Mouse (Mus musculus): ENCODE data around the gene Ogn. TPM values are rescaled to one million over a fixed set of nuclear protein-coding genes. Genes with fewer than 3 reads are reported as not detected.
"Not testable (repeated sequence)": the region's sequence is repeated elsewhere in the genome, so short reads cannot be mapped to it uniquely, and the experiment has no call there.

The Ogn gene
- 6.4 and 7.1 TPM in 2 replicates for polyA plus RNA-seq (2012; rRNA removed)

DNA sequence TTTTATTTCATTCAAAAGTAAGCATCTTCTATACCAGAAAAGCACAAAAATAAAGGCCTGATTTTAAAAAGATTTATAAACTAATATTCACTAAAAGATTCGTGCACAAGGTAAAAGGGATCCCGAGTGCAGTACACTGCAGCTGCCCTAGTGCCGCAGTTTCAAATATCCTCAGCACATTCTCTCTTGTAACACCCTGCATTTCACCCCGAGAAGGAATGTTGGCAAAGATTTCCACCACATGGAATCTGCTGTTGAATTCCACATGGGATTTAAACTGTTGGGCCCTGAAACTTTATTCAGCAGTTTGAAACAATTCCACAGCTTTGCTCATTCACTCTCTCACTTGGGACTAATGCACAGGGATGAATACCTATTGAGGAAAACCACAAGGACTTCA, at the start of gene Ogn:
Ogn (plus strand) TSS at position 333 of the 400 bp plus-strand sequence.
- 70% methylated on average over 4 of the region's 4 CpGs for WGBS
- DNase-seq (ENCODE audit: low read depth, low spot score), result no peak

DNA sequence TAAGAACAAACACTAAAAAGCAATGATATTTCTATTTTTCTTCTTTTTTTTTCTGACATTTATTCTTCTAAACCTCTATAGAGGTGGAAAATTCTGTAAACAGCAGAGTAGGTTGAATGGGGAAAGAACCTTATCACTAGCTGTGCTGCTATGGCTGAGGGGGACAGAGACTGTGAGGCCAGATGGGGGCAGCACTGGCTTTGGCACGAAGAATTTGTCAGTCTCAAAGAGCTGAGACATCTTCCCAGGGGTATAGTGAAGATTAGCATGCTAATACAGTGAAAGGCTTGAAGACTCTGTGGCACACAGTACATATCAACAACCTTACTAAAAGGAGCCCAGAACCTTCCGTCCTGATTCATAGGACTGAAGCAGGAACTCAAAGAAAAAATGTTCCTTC, 48.7 kb upstream of the Ogn start:
- WGBS, result 49% methylated on average over 2 of the region's 2 CpGs
- DNase-seq (ENCODE audit: low read depth, low spot score), result no peak

DNA sequence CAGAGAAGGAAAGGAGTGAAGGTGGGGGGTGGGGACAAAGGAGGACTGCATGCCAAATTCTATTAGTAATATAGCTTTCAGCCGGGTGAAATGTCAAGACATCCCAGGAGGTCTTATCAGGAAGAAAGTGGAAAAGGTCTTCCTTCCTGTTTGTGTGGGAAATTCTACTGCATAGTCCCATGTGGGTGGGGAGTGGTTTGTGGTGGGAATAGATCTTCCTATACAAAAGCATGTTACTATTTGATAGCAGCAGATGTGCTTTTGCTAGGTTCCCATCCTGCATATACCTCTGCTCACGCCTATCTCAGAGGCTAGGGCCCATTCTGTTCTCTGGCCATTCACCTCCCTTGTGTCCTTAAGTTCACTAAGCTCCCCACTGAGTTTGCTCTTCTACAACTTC, 47.0 kb upstream of the Ogn start:
- WGBS, result 52% methylated on average over 2 of the region's 2 CpGs
- DNase-seq (ENCODE audit: low read depth, low spot score), result no peak

DNA sequence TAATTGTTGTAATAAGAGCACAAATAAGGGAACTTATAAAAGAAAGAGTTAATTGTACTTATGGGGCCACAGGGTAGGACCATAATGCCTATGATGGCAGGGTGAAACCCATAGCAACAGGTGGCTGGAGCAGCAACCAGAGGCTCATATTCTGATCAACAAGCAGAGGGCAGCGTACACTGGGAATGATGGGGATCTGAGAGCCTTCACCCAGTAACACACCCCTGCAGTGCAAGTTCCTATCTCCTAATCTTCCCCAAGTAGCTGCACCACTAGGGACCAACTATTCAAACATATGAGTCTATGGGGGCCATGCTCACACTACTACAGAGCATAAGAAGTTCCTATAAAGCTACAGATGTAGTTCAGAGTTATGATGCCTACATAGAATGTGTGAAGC, 43.5 kb upstream of the Ogn start:
- no peak for DNase-seq (ENCODE audit: low read depth, low spot score)
- 84% methylated on average over 1 of the region's 1 CpGs for whole genome bisulfite sequencing

DNA sequence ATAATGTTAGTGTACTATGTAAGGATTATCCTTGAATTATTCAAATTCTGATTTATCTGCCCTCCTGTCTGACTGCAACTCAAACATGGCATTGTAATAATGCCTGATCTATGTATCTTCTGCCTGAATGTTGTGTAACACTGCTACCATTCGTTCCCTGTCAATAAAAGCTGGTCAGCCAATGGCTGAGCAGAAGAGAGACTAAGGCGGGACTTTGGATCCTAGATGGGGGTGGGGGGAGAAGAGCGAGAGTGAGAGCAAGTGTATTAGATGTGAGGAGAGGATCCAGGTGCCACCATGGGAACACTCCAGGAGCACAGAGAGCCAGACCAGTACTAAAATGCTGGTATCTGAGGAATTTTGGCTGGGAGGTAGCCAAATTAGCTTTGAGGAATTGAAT, 37.5 kb upstream of the Ogn start:
- 75% methylated on average over 3 of the region's 3 CpGs for WGBS
- DNase-seq (ENCODE audit: low read depth, low spot score), result no peak

DNA sequence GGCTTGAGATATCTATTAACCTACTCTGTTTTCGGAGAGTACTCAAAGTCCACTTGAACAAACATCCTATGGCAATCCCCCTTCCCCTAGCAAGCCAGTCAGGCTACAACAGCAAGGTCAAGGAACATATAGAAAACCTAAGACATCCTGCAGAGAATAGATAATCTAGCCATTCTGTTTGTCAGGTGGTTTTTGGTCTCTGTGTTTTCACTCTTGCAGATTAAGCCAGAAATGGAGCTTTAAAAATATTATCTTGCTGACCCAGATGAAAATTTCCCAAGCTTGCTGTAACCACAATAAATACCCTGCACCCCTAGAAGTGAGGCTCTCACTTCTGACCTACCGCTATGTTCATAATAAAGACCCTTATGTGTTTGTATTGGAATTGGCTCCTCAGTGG, 36.4 kb upstream of the Ogn start:
- 79% methylated on average over 2 of the region's 2 CpGs for WGBS

DNA sequence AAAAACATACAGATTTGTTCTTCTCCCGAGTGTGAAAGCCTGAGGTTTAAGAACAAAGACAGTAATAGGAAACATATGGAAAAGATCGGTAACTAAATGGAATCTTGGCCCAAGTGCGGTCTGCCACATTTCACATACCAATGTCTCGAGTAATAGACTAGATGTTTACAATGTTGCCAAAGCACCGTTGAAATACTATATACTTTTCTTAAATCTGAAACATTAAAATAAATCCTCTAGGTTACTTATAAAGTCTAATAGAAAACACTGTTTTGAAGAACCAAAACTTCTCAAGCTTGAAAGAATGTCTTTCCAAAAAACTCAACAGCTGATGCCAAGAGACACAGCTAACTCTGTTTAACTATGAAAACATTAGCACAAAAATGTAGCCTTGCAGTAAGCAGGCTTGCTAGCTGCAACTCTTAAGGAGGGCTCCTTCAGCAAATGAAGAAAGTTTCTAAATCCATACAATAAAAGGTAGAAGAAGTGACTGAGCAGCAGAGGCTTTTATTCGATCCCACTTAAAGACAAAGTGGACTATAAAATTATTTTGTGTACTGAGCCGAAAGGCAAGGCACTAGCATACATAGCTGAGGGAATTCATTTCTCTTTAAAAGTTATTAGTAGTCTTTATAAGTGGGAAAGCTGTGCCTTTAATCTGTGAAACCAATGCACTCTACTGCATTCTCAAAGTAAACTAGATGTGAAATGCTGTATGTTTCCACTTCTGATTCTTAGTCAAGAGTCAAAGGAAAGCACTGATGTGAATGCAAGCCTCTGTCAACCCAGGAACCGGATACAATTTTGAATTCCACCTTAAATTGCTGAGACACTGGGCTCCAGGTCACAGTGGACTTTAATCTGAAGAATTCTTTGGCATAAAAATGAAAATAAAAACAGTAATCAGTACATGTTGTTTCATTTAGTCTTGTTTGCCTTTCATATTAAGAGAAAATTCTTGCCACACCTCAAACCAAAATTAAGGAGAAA, 26.0 kb upstream of the Ogn start, which contains the start of gene Omd:
Omd (plus strand) TSS at position 922 of the 990 bp plus-strand sequence.
- WGBS, result 67% methylated on average over 8 of the region's 8 CpGs
- no peak for DNase-seq (ENCODE audit: low read depth, low spot score)

More for the DNA sequence above, 36.4 kb upstream of the Ogn start:
- no peak for DNase-seq (ENCODE audit: low read depth, low spot score)

DNA sequence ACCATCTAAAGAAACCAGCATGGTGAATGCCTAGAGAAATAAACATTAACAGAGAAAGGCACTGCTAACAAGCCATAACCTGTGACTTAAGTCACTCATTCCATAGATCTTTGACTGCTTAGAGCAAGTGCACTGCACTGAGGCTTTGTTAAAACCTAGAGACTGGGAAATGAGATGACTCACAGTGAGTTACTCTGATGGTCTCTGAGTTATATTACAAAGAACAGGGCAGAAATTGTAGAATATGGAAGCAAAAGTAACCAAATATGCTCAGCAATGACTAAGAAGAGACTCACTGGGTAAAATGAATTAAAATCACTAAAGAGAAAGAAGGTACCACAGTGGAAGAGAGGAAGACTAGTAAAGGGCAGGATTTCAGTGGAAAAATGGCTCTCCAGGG, 24.0 kb upstream of the Ogn start:
- DNase-seq (ENCODE audit: low read depth, low spot score), result no peak

DNA sequence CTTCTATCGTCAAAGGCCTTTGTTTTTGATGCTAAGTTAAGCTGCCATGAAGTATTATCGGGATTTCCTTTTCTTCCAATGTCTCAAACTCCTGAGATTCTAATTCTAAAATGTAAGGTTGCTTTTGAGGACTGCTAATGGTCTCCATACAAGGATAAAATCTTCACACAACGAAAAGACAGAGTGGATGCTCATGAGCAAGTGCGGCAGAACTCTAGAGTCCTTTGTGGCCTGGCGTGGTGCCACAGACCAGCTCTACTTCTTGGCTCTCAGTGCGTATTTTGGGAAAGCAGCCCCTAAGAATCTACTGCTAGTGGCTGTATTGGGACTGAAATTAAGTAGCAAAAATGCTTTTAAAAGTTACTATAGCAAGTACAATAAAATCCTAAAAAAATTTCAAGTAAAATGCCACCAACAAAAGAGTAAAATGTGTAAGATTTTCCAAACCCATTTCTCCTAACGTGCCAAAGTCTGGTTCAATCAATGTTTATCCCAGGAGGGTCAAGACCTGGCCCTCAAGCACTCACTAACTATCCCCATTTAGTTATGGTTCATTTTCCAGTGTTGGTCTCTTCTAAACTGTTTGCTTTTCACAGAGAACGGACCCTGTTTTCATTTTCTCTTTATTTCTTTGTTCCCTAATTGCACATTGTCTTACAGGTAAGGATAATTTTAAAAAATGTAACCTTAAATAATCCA, 23.4 kb upstream of the Ogn start:
- 71% methylated on average over 8 of the region's 8 CpGs for WGBS
- DNase-seq (ENCODE audit: low read depth, low spot score), result no peak

DNA sequence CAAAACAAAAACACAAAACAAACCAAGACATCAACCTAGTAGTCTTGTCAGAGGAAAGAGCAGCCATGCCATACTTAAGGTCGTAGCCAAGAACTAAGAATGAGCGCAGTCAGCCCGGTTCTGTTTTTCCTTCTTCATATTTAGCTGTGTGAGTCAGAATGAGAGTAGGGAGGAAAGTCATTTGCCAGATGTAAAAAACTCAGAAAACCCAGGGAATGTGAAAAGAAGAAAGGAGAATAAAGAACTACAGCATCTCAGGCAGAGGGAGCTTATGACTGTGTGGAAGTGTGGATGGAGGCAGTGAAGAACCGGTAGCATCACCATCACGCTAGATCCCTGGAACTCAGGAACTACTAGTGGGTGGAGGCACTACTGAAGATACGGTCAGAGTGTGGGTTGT, 21.8 kb upstream of the Ogn start:
- DNase-seq (ENCODE audit: low read depth, low spot score), result no peak
- WGBS, result 79% methylated on average over 6 of the region's 6 CpGs

DNA sequence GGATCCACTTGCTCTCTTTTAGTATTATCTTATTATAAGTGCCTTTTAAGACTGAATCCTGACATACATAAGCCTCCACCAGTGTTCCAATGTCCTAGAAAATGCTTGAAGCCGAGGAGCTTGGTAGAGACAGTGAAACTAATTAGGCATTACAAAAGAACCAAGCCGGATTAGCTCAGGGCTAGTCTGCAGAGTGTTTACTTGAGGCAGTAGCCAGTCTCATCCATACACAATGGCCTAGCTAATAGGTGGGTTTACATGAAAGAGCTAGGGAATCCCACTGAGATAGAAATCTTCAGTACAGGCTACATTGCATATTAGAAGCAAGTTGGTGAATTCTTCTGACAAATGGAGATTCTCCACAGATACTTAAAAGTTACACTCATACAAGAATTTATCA, 5.3 kb upstream of the Ogn start:
- 87% methylated on average over 2 of the region's 2 CpGs for WGBS
- not testable (repeated sequence) for DNase-seq (ENCODE audit: low read depth, low spot score)

DNA sequence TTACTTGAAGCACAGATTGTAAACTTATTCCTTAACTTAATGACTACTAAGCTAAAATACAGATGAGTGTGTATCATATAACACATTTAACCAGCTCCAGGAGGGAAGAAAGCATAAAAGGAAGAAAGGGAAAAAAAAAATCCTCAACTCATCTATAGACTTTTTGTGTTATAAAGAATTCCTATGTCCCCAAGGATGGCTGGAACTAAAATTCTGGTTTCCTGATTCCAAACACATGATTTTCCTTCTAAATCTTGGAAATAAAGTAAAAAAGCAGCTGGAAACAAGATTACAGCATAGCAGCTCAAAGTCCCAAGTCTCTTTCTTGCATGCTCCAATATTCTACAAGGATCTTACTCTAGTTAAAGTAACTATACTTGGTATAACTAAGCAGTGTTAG, 4.2 kb upstream of the Ogn start:
- no peak for DNase-seq (ENCODE audit: low read depth, low spot score)

DNA sequence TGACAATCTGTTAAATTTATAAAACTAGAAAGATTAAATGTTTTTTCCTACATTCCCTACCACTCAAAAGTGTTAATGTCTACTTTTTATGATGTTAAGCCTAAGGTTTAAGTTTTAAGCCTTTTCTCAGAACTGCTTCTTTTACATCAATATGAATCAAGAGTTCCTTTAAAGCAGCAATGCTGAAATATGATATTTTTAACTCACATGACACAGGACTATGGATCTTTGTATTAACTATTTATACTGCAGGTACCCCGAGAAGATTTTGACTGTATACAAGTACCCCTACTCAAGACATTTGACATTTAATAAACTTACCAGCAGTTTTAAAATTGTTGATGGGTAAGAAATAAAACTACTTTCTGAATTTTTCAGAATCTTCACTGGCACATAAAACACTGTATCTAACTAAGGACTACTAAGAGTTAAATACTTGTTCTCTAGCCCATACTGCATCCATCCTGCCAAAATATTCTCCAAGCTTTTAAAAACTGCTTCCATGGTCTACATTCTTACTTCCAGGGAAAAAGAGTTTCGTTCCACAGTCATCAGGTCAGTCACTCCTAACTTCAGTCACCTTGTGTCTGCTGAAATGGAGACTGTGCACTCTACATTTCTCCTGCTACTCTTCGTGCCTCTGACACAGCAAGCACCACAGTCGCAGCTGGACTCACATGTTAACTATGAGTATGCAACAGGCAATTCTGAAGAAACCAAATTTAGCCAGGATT, 910 bp downstream of the Ogn start:
- WGBS, result 71% methylated on average over 4 of the region's 4 CpGs
- no peak for DNase-seq (ENCODE audit: low read depth, low spot score)

DNA sequence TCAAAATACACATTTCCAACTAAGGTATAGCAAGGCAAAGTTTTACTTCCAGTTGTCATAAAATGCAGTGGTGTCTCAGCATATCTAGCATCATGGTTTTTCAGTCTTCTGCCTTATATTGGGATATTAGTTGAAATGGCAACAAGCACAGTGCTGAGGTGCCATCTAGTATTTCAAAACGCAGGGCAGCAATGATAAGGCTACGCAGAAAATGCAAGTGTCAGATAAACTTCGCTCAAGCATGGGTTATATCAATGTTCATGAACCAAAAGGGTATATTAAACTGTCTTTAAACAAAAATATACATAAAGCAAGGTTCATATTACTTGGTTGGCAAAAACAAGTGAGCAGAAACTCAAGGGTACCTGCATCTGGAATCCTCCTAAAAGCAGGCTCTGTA, 9.2 kb downstream of the Ogn start:
- WGBS, result 90% methylated on average over 3 of the region's 3 CpGs
- DNase-seq (ENCODE audit: low read depth, low spot score), result no peak

DNA sequence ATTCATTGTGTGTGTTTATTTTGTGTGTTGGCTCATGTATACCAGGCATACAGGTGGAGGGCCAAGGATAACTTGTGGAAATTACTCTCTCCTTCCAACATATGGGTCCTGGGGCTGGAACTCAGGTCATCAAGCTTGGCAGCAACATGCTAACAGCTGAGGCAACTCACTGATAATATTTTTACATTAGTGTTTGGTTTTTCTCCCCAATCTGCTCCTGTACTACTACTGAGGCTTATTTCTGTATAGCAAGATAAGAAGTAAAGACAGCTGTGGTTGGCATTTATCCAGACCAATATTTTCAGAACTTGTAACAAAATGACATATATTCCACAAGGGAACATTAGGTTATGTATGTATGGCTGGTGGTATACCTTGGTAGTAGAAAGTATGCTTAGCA, 10.5 kb downstream of the Ogn start:
- no peak for DNase-seq (ENCODE audit: low read depth, low spot score)

DNA sequence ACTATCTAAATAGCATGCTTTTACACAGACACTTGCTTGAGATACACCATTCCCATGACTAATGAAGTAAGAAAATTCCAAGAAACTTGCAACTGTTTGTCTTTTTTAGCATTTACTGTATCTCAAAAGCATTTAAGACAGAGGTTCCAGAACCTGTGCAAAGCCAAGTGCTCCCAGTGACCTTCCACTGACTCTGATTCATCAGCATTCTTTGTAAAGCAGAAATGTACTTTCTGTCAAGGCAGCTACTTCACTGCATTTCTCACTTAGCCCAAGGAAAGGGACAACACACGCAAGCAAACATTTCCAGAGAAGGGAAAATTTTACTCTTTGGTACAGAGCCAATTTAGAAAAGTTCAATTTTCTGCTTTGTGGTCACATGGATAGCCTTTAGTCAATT, 15.4 kb downstream of the Ogn start:
- no peak for DNase-seq (ENCODE audit: low read depth, low spot score)
- WGBS, result 71% methylated on average over 1 of the region's 1 CpGs

DNA sequence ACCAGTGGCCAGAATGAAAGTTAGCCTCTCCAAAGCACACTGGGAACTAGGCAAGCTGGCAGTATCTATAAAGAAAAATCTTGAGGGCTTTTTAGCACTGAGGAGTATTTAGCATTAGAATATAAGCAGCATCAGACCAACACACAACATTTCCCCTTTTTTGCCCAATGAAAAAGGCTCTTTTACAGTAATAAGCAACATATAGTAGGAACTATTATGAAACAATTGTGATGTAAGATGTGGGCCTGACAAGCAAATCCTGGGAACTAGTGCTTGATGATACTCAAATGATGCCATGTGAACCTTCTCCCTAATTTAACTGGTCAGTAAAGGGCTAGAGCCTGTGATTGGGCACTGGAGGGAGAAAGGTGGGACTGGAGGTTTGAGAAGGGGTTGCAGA, 20.3 kb downstream of the Ogn start:
- DNase-seq (ENCODE audit: low read depth, low spot score), result no peak

DNA sequence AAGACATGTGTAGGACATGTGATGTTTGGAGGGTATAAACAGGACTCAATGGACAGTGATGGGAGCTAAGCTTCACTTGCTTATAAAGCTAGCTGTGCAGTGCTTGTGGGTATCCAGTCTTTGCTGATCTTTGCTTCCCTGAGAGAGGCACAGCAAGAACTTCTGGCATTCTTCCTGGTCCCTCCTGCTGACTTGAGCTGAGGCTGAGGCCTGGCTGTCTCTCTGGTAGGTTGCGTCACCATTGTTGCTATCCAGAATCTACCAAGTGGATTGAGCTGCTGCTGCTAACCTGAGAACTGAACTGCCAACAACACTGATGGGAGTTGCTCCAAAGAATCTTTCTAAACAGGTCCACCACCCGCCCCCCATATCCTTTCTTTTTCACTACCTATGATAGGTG, 21.2 kb downstream of the Ogn start:
- 86% methylated on average over 2 of the region's 2 CpGs for WGBS
- no peak for DNase-seq (ENCODE audit: low read depth, low spot score)

DNA sequence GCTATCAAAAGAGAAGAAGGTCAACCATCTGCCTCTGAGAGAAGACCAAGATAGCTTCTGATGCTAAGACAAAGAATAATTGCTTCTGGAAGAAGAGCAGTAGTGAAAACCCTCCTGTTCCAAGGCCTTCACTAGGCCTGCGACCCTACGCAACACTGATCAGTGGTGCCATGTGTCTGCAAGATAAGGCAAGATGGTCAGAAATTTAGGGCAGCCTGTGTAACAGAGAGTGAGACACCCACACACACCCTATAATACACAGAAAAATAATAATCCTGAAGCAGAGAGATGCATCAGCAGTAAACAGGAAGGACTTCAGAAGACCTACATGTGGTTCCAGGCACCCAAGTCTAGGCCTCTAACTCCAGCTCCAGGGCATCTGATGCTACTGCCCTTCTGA, 32.1 kb downstream of the Ogn start:
- DNase-seq (ENCODE audit: low read depth, low spot score), result no peak
- whole genome bisulfite sequencing, result 97% methylated on average over 2 of the region's 2 CpGs

DNA sequence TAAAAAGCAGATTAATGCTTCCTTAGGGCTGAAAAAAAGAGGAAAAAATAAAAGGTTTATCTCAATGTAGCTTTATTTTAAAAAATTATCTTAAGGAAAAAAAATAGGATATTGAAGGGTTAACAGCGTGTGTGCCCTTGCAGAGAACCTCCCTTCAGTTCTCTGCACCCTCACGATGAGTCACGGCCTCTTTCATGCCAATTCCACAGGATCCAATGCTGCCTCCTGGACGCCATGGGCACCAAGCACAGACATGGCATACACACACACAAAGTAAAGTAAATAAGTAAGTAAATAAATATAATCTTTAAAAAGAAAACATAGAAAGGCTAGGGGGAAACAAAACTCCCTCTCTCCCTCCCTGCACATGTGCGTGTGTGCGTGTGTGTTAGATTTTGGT, 34.8 kb downstream of the Ogn start:
- 60% methylated on average over 6 of the region's 6 CpGs for WGBS
- DNase-seq (ENCODE audit: low read depth, low spot score), result no peak

Data from large intestine, adult 2 months (tissue).